Mouse (Mus musculus): Measurements from ENCODE around the gene Zfp180. TPM values are rescaled to one million over a fixed set of nuclear protein-coding genes. Genes with fewer than 3 reads are reported as not detected.
"Not testable (repeated sequence)": the region's sequence is repeated elsewhere in the genome, so short reads cannot be mapped to it uniquely, and the experiment has no call there.

Gene Zfp180
- 10 to 100 TPM; 24.2 to 32.3 (median 27.1) TPM for total RNA-seq (2022)

- DNase-seq, result peak; percentile 96
Measured at GRCm38 (mm10) chr7:24081634-24082431, at the start of gene Zfp180. Gene Zfp180 (plus strand): TSS chr7:24081924.

GRCm38 (mm10) chr7:24052660-24053304 lies 28.9 kb upstream of the Zfp180 start, which contains the start of gene Vmn1r183:
Gene Vmn1r183 (plus strand): TSS chr7:24053254.
- DNase-seq, result no peak

- DNase-seq, result not testable (repeated sequence)
Measured at GRCm38 (mm10) chr7:24074424-24074823, 7.3 kb upstream of the Zfp180 start.

GRCm38 (mm10) chr7:24082457-24083235 lies 922 bp downstream of the Zfp180 start:
- DNase-seq, result no peak

- DNase-seq, result no peak
Measured at GRCm38 (mm10) chr7:24086871-24087270, 5.1 kb downstream of the Zfp180 start.

- DNase-seq, result no peak
Measured at GRCm38 (mm10) chr7:24087485-24088125, 5.9 kb downstream of the Zfp180 start.

GRCm38 (mm10) chr7:24104403-24104802 lies 22.7 kb downstream of the Zfp180 start:
- DNase-seq, result no peak

- DNase-seq, result no peak
Measured at GRCm38 (mm10) chr7:24105144-24105703, 23.5 kb downstream of the Zfp180 start.

GRCm38 (mm10) chr7:24110839-24111238 lies 29.1 kb downstream of the Zfp180 start:
- DNase-seq, result no peak

- DNase-seq, result no peak
Measured at GRCm38 (mm10) chr7:24111772-24112155, 30.0 kb downstream of the Zfp180 start.

GRCm38 (mm10) chr7:24112156-24112856 lies 30.6 kb downstream of the Zfp180 start, which contains the start of gene Zfp112:
Gene Zfp112 (plus strand): TSS chr7:24112314.
- peak; percentile 84 for DNase-seq

- peak; percentile 56 for DNase-seq
Measured at GRCm38 (mm10) chr7:24113001-24113400, 31.3 kb downstream of the Zfp180 start.

GRCm38 (mm10) chr7:24116655-24117054 lies 34.9 kb downstream of the Zfp180 start:
- no peak for DNase-seq

- DNase-seq, result no peak
Measured at GRCm38 (mm10) chr7:24133425-24133995, 51.8 kb downstream of the Zfp180 start.

- DNase-seq, result peak; percentile 84
Measured at GRCm38 (mm10) chr7:24133996-24134828, 52.5 kb downstream of the Zfp180 start, which contains the start of gene Zfp235. Gene Zfp235 (plus strand): TSS chr7:24134169.

- DNase-seq, result no peak
Measured at GRCm38 (mm10) chr7:24142566-24142965, 60.8 kb downstream of the Zfp180 start.

GRCm38 (mm10) chr7:24153272-24153671 lies 71.5 kb downstream of the Zfp180 start:
- DNase-seq, result no peak
